Mouse (Mus musculus): ENCODE results near the gene Rasa3.

The Rasa3 gene

GRCm38 (mm10) chr8:13623038-13623750, 54.2 kb downstream of the Rasa3 start:
- in situ Hi-C loops (cut with MboI; ENCODE audit: low sequenced_read_pairs), result no loop called here

- in situ Hi-C loops (cut with MboI; ENCODE audit: low sequenced_read_pairs), result no loop called here
Observed at GRCm38 (mm10) chr8:13620226-13620920, 57.0 kb downstream of the Rasa3 start.

GRCm38 (mm10) chr8:13616831-13617505, 60.4 kb downstream of the Rasa3 start:
- in situ Hi-C loops (cut with MboI; ENCODE audit: low sequenced_read_pairs), result no loop called here

- in situ Hi-C loops (cut with MboI; ENCODE audit: low sequenced_read_pairs), result no loop called here
Observed at GRCm38 (mm10) chr8:13614924-13615391, 62.4 kb downstream of the Rasa3 start.

- in situ Hi-C loops (cut with MboI; ENCODE audit: low sequenced_read_pairs), result no loop called here
Observed at GRCm38 (mm10) chr8:13614136-13614535, 63.3 kb downstream of the Rasa3 start.

- in situ Hi-C loops (cut with MboI; ENCODE audit: low sequenced_read_pairs), result no loop called here
Observed at GRCm38 (mm10) chr8:13611702-13612101, 65.7 kb downstream of the Rasa3 start.

- in situ Hi-C loops (cut with MboI; ENCODE audit: low sequenced_read_pairs), result no loop called here
Observed at GRCm38 (mm10) chr8:13609971-13610370, 67.4 kb downstream of the Rasa3 start.

GRCm38 (mm10) chr8:13608946-13609345, 68.5 kb downstream of the Rasa3 start:
- in situ Hi-C loops (cut with MboI; ENCODE audit: low sequenced_read_pairs), result no loop called here

GRCm38 (mm10) chr8:13605920-13606480, 71.4 kb downstream of the Rasa3 start:
- in situ Hi-C loops (cut with MboI; ENCODE audit: low sequenced_read_pairs), result no loop called here

- in situ Hi-C loops (cut with MboI; ENCODE audit: low sequenced_read_pairs), result no loop called here
Observed at GRCm38 (mm10) chr8:13602621-13603020, 74.8 kb downstream of the Rasa3 start.

- in situ Hi-C loops (cut with MboI; ENCODE audit: low sequenced_read_pairs), result no loop called here
Observed at GRCm38 (mm10) chr8:13601166-13601565, 76.2 kb downstream of the Rasa3 start.

GRCm38 (mm10) chr8:13600716-13601115, 76.7 kb downstream of the Rasa3 start:
- in situ Hi-C loops (cut with MboI; ENCODE audit: low sequenced_read_pairs), result no loop called here

- in situ Hi-C loops (cut with MboI; ENCODE audit: low sequenced_read_pairs), result no loop called here
Observed at GRCm38 (mm10) chr8:13600204-13600603, 77.2 kb downstream of the Rasa3 start.

GRCm38 (mm10) chr8:13597777-13598176, 79.6 kb downstream of the Rasa3 start:
- in situ Hi-C loops (cut with MboI; ENCODE audit: low sequenced_read_pairs), result no loop called here

- in situ Hi-C loops (cut with MboI; ENCODE audit: low sequenced_read_pairs), result no loop called here
Observed at GRCm38 (mm10) chr8:13595861-13596260, 81.5 kb downstream of the Rasa3 start.

- in situ Hi-C loops (cut with MboI; ENCODE audit: low sequenced_read_pairs), result no loop called here
Observed at GRCm38 (mm10) chr8:13594884-13595323, 82.5 kb downstream of the Rasa3 start.

GRCm38 (mm10) chr8:13593340-13593739, 84.1 kb downstream of the Rasa3 start:
- in situ Hi-C loops (cut with MboI; ENCODE audit: low sequenced_read_pairs), result no loop called here

- in situ Hi-C loops (cut with MboI; ENCODE audit: low sequenced_read_pairs), result no loop called here
Observed at GRCm38 (mm10) chr8:13591246-13591645, 86.2 kb downstream of the Rasa3 start.

- in situ Hi-C loops (cut with MboI; ENCODE audit: low sequenced_read_pairs), result no loop called here
Observed at GRCm38 (mm10) chr8:13589071-13589470, 88.3 kb downstream of the Rasa3 start.

GRCm38 (mm10) chr8:13584652-13585051, 92.8 kb downstream of the Rasa3 start:
- in situ Hi-C loops (cut with MboI; ENCODE audit: low sequenced_read_pairs), result no loop called here

GRCm38 (mm10) chr8:13577869-13578268, 99.5 kb downstream of the Rasa3 start:
- in situ Hi-C loops (cut with MboI; ENCODE audit: low sequenced_read_pairs), result no loop called here
